Mouse (Mus musculus) frontal cortex, adult 2 months (tissue): Measurements from ENCODE around the gene Fam120a. TPM values are rescaled to one million over a fixed set of nuclear protein-coding genes. Genes with fewer than 3 reads are reported as not detected.

Experiments
- polyA plus RNA-seq: library from polyadenylated mRNA; depleted of rRNA; stranded (reverse); fragments of >200 nt; gene quantifications from 2 replicates; pipeline ENCODE4 v1.2.3, GENCODE M21; 2012; rRNA removed

The Fam120a gene
- polyA plus RNA-seq, 1 experiment: 92.6 TPM

Other genes with a start within 250 kb of the Fam120a start
- gene Phf2, start 96.9 kb downstream of the Fam120a start, polyA plus RNA-seq: 23.2 and 25.1 TPM in 2 replicates
- gene Wnk2, start 180.0 kb upstream of the Fam120a start, polyA plus RNA-seq: 64.8 and 67.4 TPM in 2 replicates
- gene Ninj1, start 219.5 kb upstream of the Fam120a start, polyA plus RNA-seq: 56.2 and 61.8 TPM in 2 replicates
- gene Card19, start 248.0 kb upstream of the Fam120a start, polyA plus RNA-seq: 30.4 and 33.8 TPM in 2 replicates